Mouse (Mus musculus) olfactory bulb, adult 2 months (tissue): ENCODE data around the gene Ano3. TPM values are rescaled to one million over a fixed set of nuclear protein-coding genes. Genes with fewer than 3 reads are reported as not detected.

Source experiments
- H3K27ac ChIP-seq: fragments of 200-500 bp; 2 replicates; pipeline ENCODE4 v1.5.1; 2012; ENCODE audit warnings: low read depth, low read length; ENCODE audit not compliant: insufficient read depth
- H3K4me1 ChIP-seq: fragments of 200-500 bp; 2 replicates; pipeline ENCODE4 v1.6.1; 2012; ENCODE audit warnings: low read length; ENCODE audit not compliant: control insufficient read depth, insufficient read depth
- H3K4me3 ChIP-seq: fragments of 200-500 bp; 2 replicates; pipeline ENCODE4 v1.5.1; 2012; ENCODE audit warnings: mild to moderate bottlenecking, low read depth, low read length, moderate library complexity; ENCODE audit not compliant: insufficient read depth
- CTCF ChIP-seq: fragments of 200-500 bp; IDR thresholded peaks from 2 replicates; pipeline ENCODE4 v1.5.1; 2012; ENCODE audit warnings: low read depth, mild to moderate bottlenecking, low read length, moderate library complexity; ENCODE audit not compliant: insufficient read depth
- POLR2A ChIP-seq: fragments of 200-500 bp; IDR thresholded peaks from 2 replicates; pipeline ENCODE4 v1.6.1; 2012; ENCODE audit warnings: mild to moderate bottlenecking, low read depth, low read length, moderate library complexity; ENCODE audit not compliant: insufficient read depth
- WGBS: fragments of 180-500 bp; shearing (Covaris S2); methylation state at CpG from one replicate; pipeline ENCODE4 v1.1.7; 2018; 5-methylcytosine and 5-hydroxymethylcytosine counted together
- polyA plus RNA-seq: library from polyadenylated mRNA; stranded (reverse); fragments of >200 nt; gene quantifications from 2 replicates; pipeline ENCODE4 v1.2.4, GENCODE M21; 2012; ENCODE audit warnings: low replicate concordance; ENCODE audit not compliant: missing spikeins, insufficient read depth, insufficient read length

Ano3 gene
- polyA plus RNA-seq, 1 experiment: not detected

DNA sequence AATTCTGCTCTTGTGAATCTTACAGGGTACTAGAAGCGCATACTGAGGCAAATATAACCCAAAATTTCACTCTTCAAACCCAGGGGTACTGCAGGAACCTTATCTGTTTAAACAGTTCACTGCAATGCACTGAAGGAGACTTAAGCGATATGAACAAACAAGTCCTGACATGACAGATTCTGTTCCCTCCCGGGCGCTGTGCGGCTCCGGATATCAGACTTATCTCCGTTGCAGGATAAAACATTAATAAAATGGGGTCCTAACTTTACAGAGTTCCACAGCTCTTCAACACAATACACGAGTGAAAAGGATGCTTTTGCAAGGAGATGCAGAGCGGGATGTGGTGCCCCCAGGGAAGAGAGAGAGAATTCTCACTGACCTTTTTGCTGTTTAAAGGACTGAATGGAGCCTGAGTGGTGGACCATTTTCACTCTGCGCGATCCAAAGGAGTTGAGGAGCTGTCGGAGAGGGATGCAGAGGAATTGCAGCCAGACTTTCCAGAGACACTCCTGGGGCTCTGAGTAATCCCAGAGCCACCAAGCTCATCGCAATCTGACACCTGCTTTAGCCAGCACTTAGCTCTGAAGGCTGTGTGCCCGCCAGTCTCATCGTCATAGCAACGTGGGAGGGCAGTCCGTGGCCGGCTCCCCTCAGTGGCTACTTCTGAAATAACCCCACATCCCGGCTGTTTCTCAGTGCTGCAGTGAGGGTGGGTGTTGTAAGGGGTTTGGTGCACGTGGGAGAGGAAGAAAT is 868 bp downstream of the Ano3 start:
- peak overlapping the region; percentile 54 for H3K4me3 ChIP-seq
- TF ChIP-seq POLR2A (no peak), CTCF (no peak)
- 0 out of 2 replicates have a peak, but pooled peaks cover 3% of the 10 kb centered on the region for H3K4me1 ChIP-seq
- H3K27ac ChIP-seq: peak overlapping the region; percentile 76
- WGBS: 3% methylated on average over 20 of the region's 20 CpGs

DNA sequence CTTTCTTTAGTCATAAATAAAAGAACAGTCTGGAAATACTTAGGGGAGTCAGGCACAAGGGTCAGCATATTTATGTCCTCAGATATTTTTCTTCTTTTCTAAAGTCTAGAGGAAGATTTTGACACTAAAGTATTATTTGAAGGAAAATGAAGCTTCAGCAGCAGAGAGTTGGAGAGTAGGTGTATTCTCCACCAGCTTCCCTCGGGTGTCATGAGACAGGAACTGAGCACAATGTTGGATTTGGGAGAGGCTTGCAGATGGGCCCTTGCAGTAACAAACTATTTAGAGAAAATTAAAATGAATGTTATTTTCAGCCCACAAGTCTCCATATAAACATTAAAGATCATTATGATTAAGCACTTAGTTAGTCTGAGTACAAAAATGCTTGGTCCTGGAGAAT is 5.6 kb downstream of the Ano3 start:
- no peak overlapping the region for H3K27ac ChIP-seq
- 58% methylated on average over 1 of the region's 1 CpGs for WGBS
- TF ChIP-seq POLR2A (no peak), CTCF (no peak)
- 0 out of 2 replicates have a peak, but pooled peaks cover 2% of the 10 kb centered on the region for H3K4me1 ChIP-seq
- H3K4me3 ChIP-seq: no peak overlapping the region

DNA sequence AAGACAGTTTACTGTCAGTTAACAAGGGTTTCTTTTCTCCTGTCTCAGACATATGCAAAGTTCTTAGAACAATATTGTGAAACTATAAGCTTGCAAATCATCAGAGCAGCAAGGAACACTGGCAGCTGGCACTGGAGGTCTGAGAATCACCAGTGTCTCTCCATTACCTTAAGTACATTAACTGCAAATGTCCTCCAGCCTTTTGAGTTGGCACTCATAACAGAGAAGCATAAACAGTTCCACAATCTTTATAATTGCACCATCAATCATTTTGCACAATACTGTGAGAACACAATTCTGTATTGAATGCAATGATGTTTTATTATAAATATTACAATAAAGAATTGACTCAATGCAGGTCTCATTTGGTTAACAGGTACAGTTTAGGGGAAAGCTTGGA is 15.0 kb downstream of the Ano3 start:
- TF ChIP-seq POLR2A: no peak
- TF ChIP-seq CTCF: no peak
- Histone ChIP-seq H3K27ac (no peak overlapping the region), H3K4me3 (no peak overlapping the region), H3K4me1 (no peaks in the 10 kb centered on the region)

DNA sequence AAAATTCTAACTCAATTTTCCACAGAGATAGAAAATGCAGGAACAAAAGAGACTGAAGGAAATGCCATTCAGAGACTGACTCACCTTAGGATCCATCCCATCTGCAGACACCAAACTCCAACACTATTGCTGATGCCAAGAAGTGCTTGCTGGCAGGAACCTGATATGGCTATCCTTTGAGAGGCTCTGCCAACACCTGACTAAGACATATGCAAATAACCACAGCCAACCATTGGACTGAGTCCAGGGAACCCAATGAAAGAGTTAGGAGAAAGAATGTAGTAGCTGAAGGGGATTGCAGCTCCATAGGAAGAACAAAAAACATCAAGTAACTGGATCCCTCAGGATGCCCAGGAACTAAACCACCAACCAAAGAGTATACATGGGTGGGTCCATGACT is 21.6 kb downstream of the Ano3 start:
- H3K4me3 ChIP-seq: no peak overlapping the region
- TF ChIP-seq CTCF: no peak
- TF ChIP-seq POLR2A: no peak
- no peaks in the 10 kb centered on the region for H3K4me1 ChIP-seq
- no peak overlapping the region for H3K27ac ChIP-seq

DNA sequence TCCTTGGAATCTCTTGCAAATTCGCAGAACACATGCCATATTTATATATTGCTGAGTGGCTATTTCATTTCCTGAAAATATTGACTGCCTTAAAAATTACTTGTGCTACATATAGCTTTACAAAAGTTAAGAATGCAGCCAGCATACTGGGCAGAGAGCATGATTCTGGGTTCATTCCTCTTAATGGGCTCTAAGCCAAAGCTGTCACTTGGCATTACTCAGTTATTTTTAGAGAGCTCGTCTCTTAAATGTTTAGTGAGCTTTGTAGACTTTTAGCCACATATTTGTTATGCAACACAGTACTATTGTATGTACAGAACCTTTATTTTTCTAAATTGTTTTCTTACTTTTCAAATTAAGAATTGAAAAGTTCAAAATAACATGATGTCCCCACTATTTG is 41.2 kb downstream of the Ano3 start:
- TF ChIP-seq POLR2A: no peak
- TF ChIP-seq CTCF: no peak
- 54% methylated on average over 2 of the region's 2 CpGs for WGBS
- Histone ChIP-seq H3K27ac (no peak overlapping the region), H3K4me1 (no peaks in the 10 kb centered on the region), H3K4me3 (no peak overlapping the region)

DNA sequence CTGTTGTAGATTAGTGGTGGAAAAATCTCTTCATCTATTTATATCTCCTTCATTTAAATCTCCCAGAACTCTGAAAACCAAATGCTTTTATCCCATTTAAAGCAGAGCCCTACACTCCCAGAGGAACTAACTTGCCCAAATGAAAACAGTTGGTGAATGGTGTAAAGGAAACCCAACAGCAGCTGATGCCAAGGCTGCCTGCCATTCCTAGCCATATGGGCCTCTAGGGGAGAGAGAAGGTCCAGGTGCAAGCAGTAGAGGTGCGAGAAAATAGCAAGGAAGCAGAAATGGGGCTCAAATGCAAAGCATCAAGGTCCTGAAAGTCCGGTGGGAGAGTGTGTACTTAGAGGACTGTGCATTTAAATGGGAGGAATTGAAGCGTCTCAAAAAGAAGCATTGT is 44.2 kb downstream of the Ano3 start:
- no peak overlapping the region for H3K4me3 ChIP-seq
- TF ChIP-seq POLR2A (no peak), CTCF (no peak)
- no peak overlapping the region for H3K27ac ChIP-seq
- 36% methylated on average over 3 of the region's 3 CpGs for WGBS
- H3K4me1 ChIP-seq: no peaks in the 10 kb centered on the region

DNA sequence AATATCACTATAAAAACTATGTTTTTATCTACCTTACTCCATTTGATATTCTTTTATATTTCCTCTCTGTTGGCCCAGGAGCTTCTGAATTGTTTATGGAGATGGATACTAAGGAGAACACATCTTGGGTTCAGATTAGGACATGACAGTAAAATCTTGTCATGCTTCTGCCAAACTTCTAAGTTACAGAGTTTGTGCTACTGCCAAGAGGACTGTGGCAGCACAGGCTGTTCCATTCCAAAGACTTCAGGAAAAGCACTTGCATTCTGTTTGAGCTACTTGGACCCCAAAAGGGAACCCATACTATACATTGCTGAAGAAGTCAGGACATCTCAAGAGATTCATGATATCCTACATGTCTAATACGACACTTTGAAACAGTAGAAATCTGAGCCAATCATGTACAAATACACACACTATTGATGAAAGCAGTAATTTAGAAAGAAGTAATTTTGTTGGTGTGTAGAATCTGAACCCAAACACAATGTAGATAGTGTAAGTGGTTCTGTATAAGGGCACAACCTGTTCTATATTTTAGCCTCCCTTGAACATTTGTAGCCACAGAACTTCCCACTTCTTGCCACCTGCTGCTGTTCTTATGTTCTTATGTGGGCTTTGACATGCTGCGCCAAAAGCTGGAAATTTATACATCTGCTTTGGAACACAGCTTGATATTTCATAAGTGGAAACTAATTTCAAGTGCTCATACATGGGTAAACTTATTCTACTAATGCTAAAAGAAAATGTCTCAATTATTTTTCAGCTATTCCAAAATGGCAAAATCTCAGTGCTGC is 54.0 kb downstream of the Ano3 start:
- TF ChIP-seq POLR2A (no peak), CTCF (no peak)
- 94% methylated on average over 2 of the region's 2 CpGs for WGBS
- no peak overlapping the region for H3K27ac ChIP-seq

DNA sequence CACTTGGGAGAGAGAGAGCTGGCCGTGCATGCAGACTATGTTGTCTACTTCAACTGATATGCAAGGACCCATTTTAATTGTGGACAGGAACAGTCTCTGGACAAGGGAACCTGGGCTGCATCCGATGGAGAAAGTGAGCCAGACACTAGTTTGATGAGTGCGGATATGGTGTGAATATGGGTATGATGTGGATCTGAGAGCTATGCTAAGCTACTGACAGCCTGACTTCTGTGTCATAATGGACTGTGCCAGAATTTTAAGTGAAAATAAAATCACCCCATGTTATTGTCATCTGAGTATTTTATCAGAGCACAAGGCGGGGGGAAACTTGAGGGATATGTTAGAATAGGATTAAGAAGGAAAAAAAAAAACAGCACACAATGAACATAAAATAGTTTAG is 79.1 kb downstream of the Ano3 start:
- TF ChIP-seq POLR2A (no peak), CTCF (no peak)
- no peak overlapping the region for H3K4me3 ChIP-seq
- no peak overlapping the region for H3K27ac ChIP-seq
- WGBS: 90% methylated on average over 4 of the region's 4 CpGs
- H3K4me1 ChIP-seq: no peaks in the 10 kb centered on the region

More for the DNA sequence above, 54.0 kb downstream of the Ano3 start:
- no peaks in the 10 kb centered on the region for H3K4me1 ChIP-seq
- no peak overlapping the region for H3K4me3 ChIP-seq

DNA sequence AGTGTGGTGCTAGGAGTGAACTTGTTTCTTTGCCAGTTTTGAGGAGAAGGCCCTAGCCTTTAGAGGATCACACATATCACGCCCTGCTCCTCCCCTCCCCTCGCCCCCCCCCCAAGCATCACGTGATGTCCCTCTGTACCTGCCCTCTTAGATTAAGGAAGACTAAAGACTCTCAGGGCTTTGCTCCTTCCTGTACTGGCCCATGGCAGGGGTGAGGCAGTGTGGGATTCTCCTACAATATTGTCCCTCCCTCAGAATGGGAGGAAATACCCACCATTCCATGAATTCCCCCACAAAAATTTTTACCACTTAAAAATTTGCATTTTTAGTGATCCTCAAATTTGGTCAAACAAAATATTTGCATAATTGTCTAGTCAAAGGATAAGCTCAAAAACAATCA is 85.1 kb downstream of the Ano3 start:
- Histone ChIP-seq H3K27ac (no peak overlapping the region), H3K4me1 (no peaks in the 10 kb centered on the region), H3K4me3 (no peak overlapping the region)
- 57% methylated on average over 3 of the region's 3 CpGs for WGBS
- no peak for TF ChIP-seq POLR2A
- no peak for TF ChIP-seq CTCF

DNA sequence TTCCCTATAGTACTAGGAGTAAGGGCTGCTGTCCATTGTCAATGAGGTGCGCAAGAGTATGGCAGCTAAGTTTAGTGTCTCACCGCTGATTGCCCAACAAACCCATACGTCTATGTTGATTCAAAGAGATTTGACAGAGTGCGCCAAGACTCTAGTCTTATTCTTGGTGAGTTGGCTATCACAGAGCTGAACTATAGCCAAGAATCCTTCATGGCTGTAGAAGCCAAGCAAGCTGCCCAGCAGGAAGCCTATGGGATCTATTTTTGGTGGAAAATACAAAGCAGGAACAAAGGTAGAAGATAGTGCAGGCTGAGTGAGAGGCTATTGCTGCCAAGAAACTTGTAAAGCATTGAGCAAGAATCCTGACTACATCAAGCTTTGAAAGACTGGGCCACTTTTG is 87.3 kb downstream of the Ano3 start:
- 84% methylated on average over 4 of the region's 4 CpGs for WGBS
- Histone ChIP-seq H3K27ac (no peak overlapping the region), H3K4me3 (no peak overlapping the region), H3K4me1 (no peaks in the 10 kb centered on the region)
- TF ChIP-seq POLR2A (no peak), CTCF (no peak)
